8 mouse cellular contexts compared by ENCODE assay signal in genomic region chr8:57653056-57653767, GRCm38 (mm10). TPM values are rescaled to one million over a fixed set of nuclear protein-coding genes. Genes with fewer than 3 reads are reported as not detected.
A peak's percentile ranks its signal among the peaks of the same experiment; 100 is the strongest.
DNase-seq lines count a peak whose midpoint lies in the region; ATAC-seq and TF ChIP-seq lines count a peak whose summit lies in the region.

No protein-coding gene starts in this region.

- H3K9ac ChIP-seq in lung, embryonic 15.5 days, result peak overlapping the region; percentile 95

- H3K27me3 ChIP-seq in lung, embryonic 15.5 days, result no peaks in the 10 kb centered on the region

- DNase-seq in B cell, adult 2 months, result peak; percentile 38 to 48
- DNase-seq in ZHBTc4 (ENCODE audit: low read depth, low spot score), result peak; percentile 68
- peak; percentile 66 for DNase-seq in embryo, embryonic 10 days (ENCODE audit: low spot score)
- DNase-seq in heart, adult 9 months (ENCODE audit: low spot score in 2 of 2), result peak; percentile 36 to 39
- DNase-seq in kidney, adult 8-10 months, result peak; percentile 35 to 37
- peak; percentile 52 to 59 for DNase-seq in thymus, postnatal 10 days (ENCODE audit: low spot score in 2 of 2)

- H3K4me2 ChIP-seq in lung, embryonic 15.5 days, result peak overlapping the region; percentile 90

- peak; percentile 58 for ATAC-seq in lung, embryonic 15.5 days (ENCODE audit: borderline replicate concordance, extremely low read depth, low FRiP score, low TSS enrichment)

- WGBS in lung, embryonic 15.5 days, result 1% methylated on average over 27 of the region's 38 CpGs
- WGBS in olfactory bulb, adult 2 months, result under 1% methylated on average over 27 of the region's 38 CpGs

- H3K4me3 ChIP-seq in lung, embryonic 15.5 days, result peak overlapping the region; percentile 76
- H3K4me3 ChIP-seq in olfactory bulb, adult 2 months (ENCODE audit: insufficient read depth, low read depth, low read length), result peak overlapping the region; percentile 79

- no peaks in the 10 kb centered on the region for H3K36me3 ChIP-seq in lung, embryonic 15.5 days

- H3K9me3 ChIP-seq in lung, embryonic 15.5 days, result no peaks in the 10 kb centered on the region

- TF ChIP-seq POLR2A in olfactory bulb, adult 2 months (IDR thresholded peaks at IDR 0.05; ENCODE audit: insufficient read depth, low read depth, low read length), result no peak

- no peak for TF ChIP-seq CTCF in olfactory bulb, adult 2 months (IDR thresholded peaks at IDR 0.05; ENCODE audit: insufficient read depth, low read depth, low read length)

- peak overlapping the region; percentile 95 for H3K27ac ChIP-seq in lung, embryonic 15.5 days
- H3K27ac ChIP-seq in olfactory bulb, adult 2 months (ENCODE audit: insufficient read depth, low read depth, low read length), result no peak overlapping the region

- H3K4me1 ChIP-seq in lung, embryonic 15.5 days, result peaks cover 13% of the 10 kb centered on the region
- H3K4me1 ChIP-seq in olfactory bulb, adult 2 months (ENCODE audit: control insufficient read depth, insufficient read depth, low read length), result peaks cover 10% of the 10 kb centered on the region

RNA-seq across cellular contexts. Expression of gene Galnt7, which starts 0.4 kb away (rescaled TPM):
- polyA plus RNA-seq in lung, embryonic 15.5 days (2015; fragmentation: Nextera tagmentation; extraction: Ambion mirVana), result 10.8 and 12.1 TPM in 2 replicates
- not detected in 2 replicates for polyA plus RNA-seq in olfactory bulb, adult 2 months (2012; ENCODE audit: insufficient read depth, insufficient read length, low replicate concordance, missing spikeins)

Comparison
In these comparisons a context has a peak if more than half of its experiments do, and no peak if none do; other contexts are left out.
1. RNA of gene Galnt7, which starts 0.4 kb away (polyA plus RNA-seq): 10.8 to 12.1 TPM in lung, embryonic 15.5 days; not detected in olfactory bulb, adult 2 months; every median in the first group is over 10 times any median in the second.
2. Peak in every context shown above with its lines, with median percentiles within 50 percentile points of each other: DNase-seq.